Mouse (Mus musculus) C2C12 (cell line): ENCODE results near the gene Ube2m.

ENCODE experiments used
- CTCF ChIP-seq: IDR thresholded peaks from one replicate; pipeline ENCODE4 v1.5.1; 2011; ENCODE audit not compliant: control insufficient read depth, insufficient read depth, insufficient read length
- USF1 ChIP-seq: IDR thresholded peaks from one replicate; pipeline ENCODE4 v1.6.1; 2011; ENCODE audit warnings: low read depth, mild to moderate bottlenecking, control low read depth, moderate library complexity

- TF ChIP-seq CTCF = no peak
- no peak for TF ChIP-seq USF1
These were observed 3.2 kb upstream of the Ube2m start for GRCm38 (mm10) chr7:13041256-13041655.
